Mouse (Mus musculus) neural tube, embryonic 11.5 days (tissue): Measurements from ENCODE around the gene Cacna1e. TPM values are rescaled to one million over a fixed set of nuclear protein-coding genes. Genes with fewer than 3 reads are reported as not detected.

Source experiments
- ATAC-seq: fragments of 200-750 bp; cut with Nextera tagmentation; 2 replicates; pipeline ENCODE4 v1.8.0; 2017; ENCODE audit warnings: moderate number of reproducible peaks, mild to moderate bottlenecking, moderate TSS enrichment, moderate library complexity; ENCODE audit not compliant: insufficient read depth, low FRiP score, low TSS enrichment
- DNase-seq: peaks from one replicate; pipeline ENCODE4 v3.0.0-alpha.2; 2015; ENCODE audit warnings: low spot score
- H3K27ac ChIP-seq: fragments of 300-500 bp; sonication (generic); 2 replicates; pipeline ENCODE4 v1.5.1; 2014; ENCODE audit warnings: low read depth, mild to moderate bottlenecking, low read length
- H3K27me3 ChIP-seq: fragments of 300-500 bp; sonication (generic); 2 replicates; pipeline ENCODE4 v1.6.1; 2014; ENCODE audit warnings: mild to moderate bottlenecking, low read length, mixed read lengths; ENCODE audit not compliant: control insufficient read depth, insufficient read depth
- H3K36me3 ChIP-seq: fragments of 300-500 bp; sonication (generic); 2 replicates; pipeline ENCODE4 v1.6.1; 2014; ENCODE audit warnings: mild to moderate bottlenecking, low read length, moderate library complexity, mixed read lengths; ENCODE audit not compliant: control insufficient read depth, insufficient read depth
- H3K4me1 ChIP-seq: fragments of 300-500 bp; sonication (generic); 2 replicates; pipeline ENCODE4 v1.6.1; 2014; ENCODE audit warnings: low read length, mixed read lengths; ENCODE audit not compliant: control insufficient read depth, insufficient read depth
- H3K4me2 ChIP-seq: fragments of 300-500 bp; sonication (generic); 2 replicates; pipeline ENCODE4 v1.6.1; 2014; ENCODE audit warnings: low read depth, mild to moderate bottlenecking, moderate library complexity
- H3K4me3 ChIP-seq: fragments of 300-500 bp; sonication (generic); 2 replicates; pipeline ENCODE4 v1.5.1; 2014; ENCODE audit warnings: low read depth, low read length
- H3K9ac ChIP-seq: fragments of 300-500 bp; sonication (generic); 2 replicates; pipeline ENCODE4 v1.6.1; 2014; ENCODE audit warnings: mild to moderate bottlenecking, low read length
- H3K9me3 ChIP-seq: fragments of 300-500 bp; sonication (generic); 2 replicates; pipeline ENCODE4 v1.6.1; 2016; ENCODE audit warnings: low read length; ENCODE audit not compliant: control insufficient read depth
- WGBS: fragments of 180-500 bp; shearing (Covaris S2); extraction: QIAGEN DNeasy Blood & Tissue Kit; methylation state at CpG from one replicate; pipeline ENCODE4 v1.1.7; 2014; 5-methylcytosine and 5-hydroxymethylcytosine counted together
- polyA plus RNA-seq: library from polyadenylated mRNA; unstranded; fragments of >200 nt; fragmentation: Nextera tagmentation; extraction: Ambion mirVana; gene quantifications from 2 replicates; pipeline ENCODE4 v1.2.1, GENCODE M21; 2014

The Cacna1e gene
- polyA plus RNA-seq, 1 experiment from 2014 or later = 2.8 TPM

- no peak overlapping the region for H3K27ac ChIP-seq
- H3K4me3 ChIP-seq = no peak overlapping the region
- H3K4me1 ChIP-seq = no peaks in the 10 kb centered on the region
- no peak overlapping the region for H3K4me2 ChIP-seq
- 88% methylated on average over 2 of the region's 2 CpGs for WGBS
- DNase-seq (no peak), ATAC-seq (no peak)
- H3K27me3 ChIP-seq = no peaks in the 10 kb centered on the region
- H3K9ac ChIP-seq = no peak overlapping the region
- no peaks in the 10 kb centered on the region for H3K36me3 ChIP-seq
- H3K9me3 ChIP-seq = no peaks in the 10 kb centered on the region
Observed at GRCm38 (mm10) chr1:154846900-154847299, 37.4 kb downstream of the Cacna1e start.

GRCm38 (mm10) chr1:154843427-154843826, 40.9 kb downstream of the Cacna1e start:
- no peaks in the 10 kb centered on the region for H3K4me1 ChIP-seq
- no peak for ATAC-seq
- H3K27ac ChIP-seq = no peak overlapping the region
- no peak overlapping the region for H3K9ac ChIP-seq
- no peaks in the 10 kb centered on the region for H3K9me3 ChIP-seq
- WGBS = 88% methylated on average over 2 of the region's 2 CpGs
- H3K4me2 ChIP-seq = no peak overlapping the region
- no peak overlapping the region for H3K4me3 ChIP-seq
- no peaks in the 10 kb centered on the region for H3K27me3 ChIP-seq
- DNase-seq = no peak
- H3K36me3 ChIP-seq = no peaks in the 10 kb centered on the region

GRCm38 (mm10) chr1:154842336-154842735, 42.0 kb downstream of the Cacna1e start:
- no peaks in the 10 kb centered on the region for H3K36me3 ChIP-seq
- H3K9me3 ChIP-seq = no peaks in the 10 kb centered on the region
- H3K4me3 ChIP-seq = no peak overlapping the region
- DNase-seq (no peak), ATAC-seq (no peak)
- H3K4me1 ChIP-seq = no peaks in the 10 kb centered on the region
- no peak overlapping the region for H3K9ac ChIP-seq
- no peak overlapping the region for H3K4me2 ChIP-seq
- 54% methylated on average over 5 of the region's 5 CpGs for WGBS
- no peak overlapping the region for H3K27ac ChIP-seq
- no peaks in the 10 kb centered on the region for H3K27me3 ChIP-seq

- Histone ChIP-seq H3K9me3 (no peaks in the 10 kb centered on the region), H3K27ac (no peak overlapping the region), H3K27me3 (no peaks in the 10 kb centered on the region), H3K4me1 (no peaks in the 10 kb centered on the region), H3K4me3 (no peak overlapping the region), H3K36me3 (no peaks in the 10 kb centered on the region), H3K9ac (no peak overlapping the region), H3K4me2 (no peak overlapping the region)
- ATAC-seq = no peak
- 82% methylated on average over 6 of the region's 6 CpGs for WGBS
- no peak for DNase-seq
Observed at GRCm38 (mm10) chr1:154841057-154841630, 43.2 kb downstream of the Cacna1e start.

GRCm38 (mm10) chr1:154839272-154839671, 45.0 kb downstream of the Cacna1e start:
- DNase-seq (no peak), ATAC-seq (no peak)
- H3K27ac ChIP-seq = no peak overlapping the region
- no peak overlapping the region for H3K4me3 ChIP-seq
- no peak overlapping the region for H3K4me2 ChIP-seq
- no peaks in the 10 kb centered on the region for H3K4me1 ChIP-seq
- no peak overlapping the region for H3K9ac ChIP-seq
- H3K27me3 ChIP-seq = no peaks in the 10 kb centered on the region
- WGBS = 90% methylated on average over 4 of the region's 4 CpGs
- no peaks in the 10 kb centered on the region for H3K9me3 ChIP-seq
- H3K36me3 ChIP-seq = no peaks in the 10 kb centered on the region

- no peaks in the 10 kb centered on the region for H3K36me3 ChIP-seq
- H3K4me2 ChIP-seq = no peak overlapping the region
- 89% methylated on average over 5 of the region's 5 CpGs for WGBS
- no peak overlapping the region for H3K27ac ChIP-seq
- DNase-seq (no peak), ATAC-seq (no peak)
- H3K9me3 ChIP-seq = no peaks in the 10 kb centered on the region
- no peak overlapping the region for H3K9ac ChIP-seq
- H3K27me3 ChIP-seq = no peaks in the 10 kb centered on the region
- H3K4me3 ChIP-seq = no peak overlapping the region
- H3K4me1 ChIP-seq = no peaks in the 10 kb centered on the region
Observed at GRCm38 (mm10) chr1:154836473-154836872, 47.8 kb downstream of the Cacna1e start.

GRCm38 (mm10) chr1:154832168-154832539, 52.1 kb downstream of the Cacna1e start:
- Histone ChIP-seq H3K4me2 (no peak overlapping the region), H3K4me3 (no peak overlapping the region), H3K27me3 (no peaks in the 10 kb centered on the region), H3K9me3 (no peaks in the 10 kb centered on the region), H3K27ac (no peak overlapping the region), H3K36me3 (no peaks in the 10 kb centered on the region), H3K4me1 (no peaks in the 10 kb centered on the region), H3K9ac (no peak overlapping the region)
- DNase-seq (no peak), ATAC-seq (no peak)
- WGBS = 79% methylated on average over 9 of the region's 9 CpGs

GRCm38 (mm10) chr1:154831269-154832167, 52.8 kb downstream of the Cacna1e start:
- H3K9me3 ChIP-seq = no peaks in the 10 kb centered on the region
- H3K9ac ChIP-seq = no peak overlapping the region
- H3K36me3 ChIP-seq = no peaks in the 10 kb centered on the region
- WGBS = 52% methylated on average over 10 of the region's 10 CpGs
- ATAC-seq = peak; percentile 67; the same call in 1 of the 2 replicates
- no peak overlapping the region for H3K27ac ChIP-seq
- H3K4me3 ChIP-seq = no peak overlapping the region
- H3K27me3 ChIP-seq = no peaks in the 10 kb centered on the region
- H3K4me2 ChIP-seq = no peak overlapping the region
- DNase-seq = no peak
- H3K4me1 ChIP-seq = no peaks in the 10 kb centered on the region

- no peak for ATAC-seq
- no peaks in the 10 kb centered on the region for H3K9me3 ChIP-seq
- no peaks in the 10 kb centered on the region for H3K4me1 ChIP-seq
- WGBS = 85% methylated on average over 6 of the region's 6 CpGs
- H3K36me3 ChIP-seq = no peaks in the 10 kb centered on the region
- H3K9ac ChIP-seq = no peak overlapping the region
- DNase-seq = no peak
- no peak overlapping the region for H3K4me3 ChIP-seq
- H3K4me2 ChIP-seq = no peak overlapping the region
- H3K27me3 ChIP-seq = no peaks in the 10 kb centered on the region
- H3K27ac ChIP-seq = no peak overlapping the region
Observed at GRCm38 (mm10) chr1:154830051-154830450, 54.2 kb downstream of the Cacna1e start.
